Mouse (Mus musculus) layer of hippocampus, postnatal 14 days (tissue): Measurements from ENCODE around the gene Brca2. TPM values are rescaled to one million over a fixed set of nuclear protein-coding genes. Genes with fewer than 3 reads are reported as not detected.
"Not testable (repeated sequence)": the region's sequence is repeated elsewhere in the genome, so short reads cannot be mapped to it uniquely, and the experiment has no call there.

Experiments used
- DNase-seq, 2 experiments: peaks; one replicate each; pipeline ENCODE4 v3.0.0; 2021 to 2022; ENCODE audit warnings: low spot score in 2 of 2, mixed read lengths in 1 of 2
- long read RNA-seq, 2 experiments: library from polyadenylated mRNA; stranded (forward); transcript quantifications; one replicate each; pipeline ENCODE4 v2.0.0; 2021
- total RNA-seq, 2 experiments: library from RNA; stranded (reverse); gene quantifications; 2 replicates each; pipeline ENCODE4 v1.2.3; 2021

Brca2 gene
- total RNA-seq, result 1 to 10 TPM; 6.1 to 7.2 TPM
- long read RNA-seq, experiment 1, partial matches to known transcripts, result 1 of 1 reads
- long read RNA-seq, experiment 1, other reads (novel, unspliced or antisense), result 0 of 1 reads
- long read RNA-seq, experiment 2, partial matches to known transcripts, result 1 of 2 reads
- long read RNA-seq, experiment 2, other reads (novel, unspliced or antisense), result 1 of 2 reads

DNA sequence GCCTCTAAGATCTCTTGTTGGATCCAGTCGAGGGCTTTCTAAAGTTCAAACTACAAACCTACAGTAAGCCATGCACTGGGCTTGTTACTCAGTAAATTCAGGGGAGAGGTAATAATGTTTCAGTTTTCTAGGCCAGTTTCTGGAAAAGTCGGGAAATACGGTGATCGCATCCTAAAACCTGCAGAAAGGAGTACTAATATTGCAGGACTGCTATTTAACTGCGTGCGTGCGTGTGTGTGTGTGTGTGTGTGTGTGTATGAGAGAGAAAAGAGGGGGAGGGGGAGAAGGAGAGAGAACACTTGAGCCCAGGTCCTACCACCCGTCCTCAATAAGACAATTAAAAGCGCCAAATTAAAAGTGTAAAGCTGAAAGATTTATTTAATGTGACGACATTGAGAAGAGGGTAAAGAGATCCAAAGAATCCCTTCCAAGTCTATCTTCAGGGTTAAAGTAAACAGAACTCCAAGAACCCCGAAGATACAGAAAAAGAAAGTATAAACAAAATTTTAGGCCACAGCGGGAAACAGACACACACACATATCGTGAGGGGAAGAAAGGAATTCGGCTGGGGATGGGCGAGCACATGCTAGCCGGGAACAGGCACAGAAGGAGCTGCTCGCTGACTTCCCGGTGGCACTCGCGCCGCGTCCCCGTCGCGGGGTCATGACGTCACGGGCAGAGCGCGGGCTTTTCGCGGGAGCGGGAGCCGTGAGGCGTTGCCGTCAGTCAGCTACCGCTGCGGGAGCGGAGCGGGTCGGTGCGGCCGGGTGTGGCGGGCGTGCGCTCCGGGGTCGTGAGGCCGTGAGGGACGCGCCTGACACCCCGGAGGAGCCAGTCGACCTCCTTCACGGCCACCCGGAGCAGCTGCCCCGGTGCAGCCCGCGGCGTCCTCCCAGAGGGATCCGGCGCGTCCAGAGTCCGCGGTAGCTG lies at the start of gene Brca2:
TSS of gene Brca2 (plus strand) at position 694 of the 930 bp plus-strand sequence.
- DNase-seq, result peak; percentile 89 to 91

DNA sequence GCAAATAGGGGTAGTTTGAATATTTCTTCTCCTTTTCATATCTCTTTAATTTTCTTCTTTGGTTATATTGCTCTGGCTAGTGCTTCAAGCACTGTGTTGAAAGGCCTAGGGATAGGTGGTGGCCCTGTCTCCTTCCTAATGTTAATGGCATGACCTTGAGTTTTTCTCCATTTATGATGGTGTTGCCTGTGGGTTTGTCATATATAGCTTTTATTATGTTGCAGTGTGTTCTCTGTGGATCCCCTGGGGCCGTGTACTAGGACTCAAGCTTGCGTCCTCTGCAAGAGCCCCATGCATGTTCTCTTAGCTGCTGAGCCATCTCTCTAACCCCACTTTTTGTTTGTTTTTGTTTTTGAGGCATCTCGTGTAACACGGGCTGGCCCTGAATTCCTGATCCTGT lies 45.1 kb upstream of the Brca2 start:
- DNase-seq, result no peak

DNA sequence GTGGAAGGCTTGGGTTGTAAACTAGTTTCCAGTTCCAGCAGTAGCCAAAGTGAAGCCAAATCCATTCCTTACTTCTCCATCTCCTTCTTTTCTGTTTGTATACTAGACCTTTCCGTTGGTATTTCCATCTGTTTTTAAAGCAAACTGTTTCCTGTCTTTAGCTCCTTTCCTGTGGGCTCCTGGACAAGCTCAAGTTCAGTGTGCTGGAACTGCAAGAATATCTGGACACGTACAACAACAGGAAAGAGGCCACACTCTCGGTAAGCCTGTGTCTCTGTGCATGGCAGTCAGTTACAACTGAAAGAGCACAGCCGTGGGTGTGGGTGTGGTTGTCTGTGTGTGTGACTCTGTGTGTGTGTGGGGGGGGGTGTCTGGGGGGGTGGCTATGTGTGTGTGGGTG lies 43.8 kb upstream of the Brca2 start:
- no peak for DNase-seq

DNA sequence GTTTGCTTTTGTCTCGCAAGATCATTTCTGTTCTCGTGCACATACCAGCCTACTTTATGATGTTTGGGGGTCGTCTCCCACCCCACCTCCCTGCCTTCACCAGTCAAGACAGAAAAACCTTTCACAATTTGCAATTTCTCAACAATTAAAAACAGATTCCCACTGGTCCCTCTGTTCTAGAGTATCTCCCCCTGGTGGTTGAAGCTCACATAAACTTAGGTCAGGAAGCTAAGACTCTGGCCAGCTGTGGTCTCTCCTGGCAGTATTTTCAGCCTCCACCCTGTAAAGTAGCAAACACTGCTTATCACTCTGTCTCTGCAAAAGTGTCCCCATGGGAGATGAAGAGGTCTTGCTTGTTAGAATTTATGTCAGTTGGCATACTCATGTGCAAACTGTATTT lies 37.2 kb upstream of the Brca2 start:
- no peak for DNase-seq

DNA sequence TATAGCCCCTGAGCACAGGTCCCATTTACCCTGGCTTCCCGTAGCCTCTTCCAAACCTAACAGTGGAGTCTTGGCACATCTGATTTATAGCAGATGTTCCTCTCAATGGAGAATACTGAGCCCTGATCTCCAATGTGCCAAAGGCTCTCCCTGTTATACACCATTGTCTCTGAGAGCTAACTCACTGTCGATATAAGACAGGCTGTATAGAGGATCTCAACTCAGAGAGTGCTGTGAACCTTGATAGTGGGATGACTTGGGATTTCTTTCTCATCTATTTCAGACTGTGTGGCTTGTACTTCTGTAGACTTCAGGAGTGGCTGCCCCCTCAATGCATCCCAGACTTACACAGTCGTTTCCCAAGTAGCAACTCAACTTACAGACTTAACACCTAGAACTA lies 32.1 kb upstream of the Brca2 start:
- DNase-seq, result no peak

DNA sequence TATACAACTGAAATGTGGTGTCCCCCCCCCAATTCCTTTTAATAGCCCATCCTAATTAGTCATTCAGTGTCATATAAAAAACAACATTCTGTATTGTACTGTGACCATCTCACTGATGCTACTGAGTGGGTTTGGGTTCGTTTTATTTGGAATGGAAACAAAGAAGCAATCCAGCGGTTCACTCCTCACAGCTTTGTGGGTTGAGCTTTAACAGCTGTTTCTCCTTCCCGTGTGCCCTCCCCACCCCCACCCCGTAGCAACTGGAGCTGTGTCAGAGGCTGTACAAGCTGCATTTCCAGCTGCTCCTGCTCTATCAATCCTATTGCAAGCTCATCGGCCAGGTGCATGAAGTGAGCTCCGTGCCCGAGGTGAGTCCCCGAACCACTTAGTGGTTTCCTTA lies 31.6 kb upstream of the Brca2 start:
- DNase-seq, result no peak

DNA sequence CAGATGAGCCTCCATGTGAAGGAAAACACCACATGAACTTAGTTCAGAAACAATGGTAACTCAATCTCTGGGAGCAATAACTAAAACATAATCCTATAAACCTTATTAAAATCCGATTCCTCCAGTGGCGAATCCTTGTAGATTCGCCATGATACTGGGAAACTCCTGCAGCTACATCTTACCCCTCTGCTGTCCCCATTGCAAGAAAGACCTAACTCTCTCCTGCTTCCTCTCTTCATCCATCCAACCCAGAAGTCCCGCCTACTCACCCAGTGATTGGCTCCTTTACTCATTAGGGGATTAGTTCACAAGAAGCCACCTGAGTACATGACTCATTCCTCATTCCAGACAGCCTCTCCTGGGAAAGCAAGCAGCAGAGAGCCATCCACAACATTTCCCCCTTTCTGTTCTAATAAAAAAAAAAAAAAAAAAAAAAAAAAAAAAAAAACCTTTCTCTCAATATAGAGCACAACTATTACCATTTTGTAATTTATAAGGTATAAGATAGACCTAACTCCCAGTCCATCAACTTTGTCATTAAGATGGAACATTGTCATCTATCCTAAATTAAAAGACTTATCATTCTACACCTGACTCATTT lies 30.8 kb upstream of the Brca2 start:
- not testable (repeated sequence) for DNase-seq

DNA sequence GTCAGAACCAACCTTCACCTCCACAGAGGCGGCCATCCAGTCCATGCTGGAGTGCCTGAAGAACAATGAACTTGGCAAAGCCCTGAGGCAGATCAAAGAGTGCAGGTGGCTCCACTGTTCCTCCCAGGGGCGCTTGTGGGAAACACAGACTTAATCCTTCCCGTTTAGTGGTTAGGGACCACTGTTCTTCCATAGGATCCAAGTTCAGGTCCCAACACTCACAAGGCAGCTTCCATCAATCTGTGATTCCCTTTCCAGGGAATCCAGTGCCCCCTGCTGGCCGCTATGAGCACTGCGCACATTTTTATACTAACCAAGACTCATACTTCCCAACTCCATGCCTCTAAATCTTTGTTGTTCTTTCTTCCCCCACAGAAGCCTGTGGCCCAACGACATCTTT lies 26.6 kb upstream of the Brca2 start:
- DNase-seq, result no peak

DNA sequence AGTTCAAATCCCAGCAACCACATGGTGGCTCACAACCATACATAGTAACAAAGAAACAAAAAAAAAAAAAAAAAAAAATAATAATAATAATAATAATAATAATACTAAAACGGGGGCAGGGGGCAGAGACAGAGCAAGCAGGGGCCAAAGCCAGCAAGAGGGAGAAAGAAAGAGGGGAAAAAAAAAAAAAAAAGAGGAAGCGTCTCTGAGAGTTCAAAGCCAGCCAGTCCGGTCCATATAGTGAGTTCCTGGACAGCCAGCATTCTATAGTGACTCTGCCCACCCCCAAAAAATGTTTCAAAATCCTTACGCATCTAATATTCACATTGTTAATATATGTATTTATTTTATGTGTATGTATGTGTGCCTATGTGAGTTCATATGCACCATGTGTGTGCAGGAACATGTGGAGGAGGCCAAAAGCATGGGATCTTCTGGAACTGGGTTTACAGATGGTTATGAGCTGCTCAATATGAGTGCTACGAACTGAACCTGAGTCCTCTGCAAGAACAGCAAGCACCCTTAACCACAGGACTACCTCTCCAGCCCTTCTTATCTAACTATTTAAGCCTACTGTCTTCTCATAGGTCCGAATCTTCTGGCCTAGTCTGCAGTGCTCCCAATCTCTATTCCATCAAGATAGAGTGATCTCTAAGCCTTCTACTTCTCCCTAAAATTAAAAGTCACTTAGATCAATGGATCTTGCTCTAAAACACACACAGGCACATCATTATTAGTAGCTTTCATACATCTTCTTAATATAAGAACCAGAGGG lies 11.8 kb upstream of the Brca2 start:
- DNase-seq, result no peak

DNA sequence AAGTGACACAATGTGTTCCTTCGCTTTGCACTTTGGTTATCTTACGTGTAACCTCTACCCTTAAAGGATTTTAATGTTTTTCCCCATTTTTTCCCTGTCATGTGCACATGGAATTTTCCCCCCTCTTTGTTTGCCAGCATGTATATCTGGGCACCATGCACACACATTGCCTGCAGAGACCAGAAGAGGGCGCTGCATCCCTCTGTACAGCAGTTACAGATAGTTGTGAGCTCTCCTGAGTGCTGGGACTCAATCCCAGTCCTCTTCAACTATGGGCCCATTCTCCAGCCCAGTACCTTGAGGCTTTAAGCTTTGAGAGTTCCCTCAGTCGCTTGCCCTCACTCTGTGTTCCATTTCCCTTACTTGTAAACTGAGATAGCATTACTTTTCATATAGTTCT lies 9.2 kb upstream of the Brca2 start:
- DNase-seq, result no peak

DNA sequence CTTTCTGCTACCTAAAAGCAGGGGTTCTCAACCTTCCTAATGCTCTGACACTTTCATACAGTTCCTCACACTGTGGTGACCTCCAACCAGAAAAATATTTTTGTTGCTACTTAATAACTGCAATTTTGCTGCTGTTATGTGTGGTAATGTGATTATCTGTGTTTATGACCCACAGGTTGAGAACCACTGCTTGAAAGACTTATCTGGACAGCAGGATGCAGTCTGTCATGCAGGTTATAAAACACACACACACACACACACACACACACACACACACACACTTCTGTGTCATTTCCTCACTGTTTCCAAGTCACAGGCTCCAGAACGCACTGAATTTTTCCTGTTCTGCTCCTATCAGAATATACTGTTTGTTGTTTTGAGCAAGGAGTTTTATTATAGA lies 8.4 kb upstream of the Brca2 start:
- no peak for DNase-seq

DNA sequence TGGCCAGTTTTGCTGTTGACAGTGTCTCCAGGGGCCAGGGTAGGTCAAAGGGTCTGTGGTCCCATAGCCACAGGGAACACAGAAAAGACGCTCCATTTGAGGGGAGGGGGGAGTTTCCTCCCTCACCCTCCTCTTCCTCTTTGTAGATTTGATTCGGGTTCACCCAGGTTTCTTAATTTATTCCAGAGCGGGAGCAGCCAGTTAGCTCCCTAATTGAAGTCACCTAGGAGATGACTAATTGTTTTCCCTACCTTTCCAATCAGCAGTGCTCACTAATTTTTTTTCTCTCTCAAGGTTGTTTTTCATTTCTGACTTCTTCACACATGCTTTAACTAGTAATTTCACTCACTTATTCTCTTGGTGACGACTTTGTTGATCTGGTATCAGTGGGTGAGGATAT lies 4.4 kb upstream of the Brca2 start, which contains the start of gene Zar1l:
TSS of gene Zar1l (minus strand) at position 101 of the 400 bp plus-strand sequence.
- DNase-seq, result no peak

DNA sequence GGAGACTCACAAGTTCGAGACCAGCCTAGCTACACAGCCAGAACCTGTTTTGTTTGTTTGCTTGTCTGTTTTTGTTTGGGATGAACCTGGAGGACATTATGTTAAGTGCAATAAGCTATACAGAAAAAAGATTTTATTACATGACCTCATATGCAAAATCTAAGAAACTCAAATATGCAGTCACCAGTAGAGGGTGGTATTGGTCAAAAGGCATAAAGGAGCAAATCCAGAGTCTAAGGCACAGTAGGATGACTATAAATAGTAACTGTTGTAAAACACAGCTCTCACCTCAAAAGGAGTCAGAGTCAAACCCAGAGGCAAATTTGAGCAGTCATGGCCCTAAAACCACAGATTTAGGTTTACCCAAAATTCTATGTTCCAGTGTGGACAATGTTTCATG lies 2.9 kb upstream of the Brca2 start:
- DNase-seq, result no peak

DNA sequence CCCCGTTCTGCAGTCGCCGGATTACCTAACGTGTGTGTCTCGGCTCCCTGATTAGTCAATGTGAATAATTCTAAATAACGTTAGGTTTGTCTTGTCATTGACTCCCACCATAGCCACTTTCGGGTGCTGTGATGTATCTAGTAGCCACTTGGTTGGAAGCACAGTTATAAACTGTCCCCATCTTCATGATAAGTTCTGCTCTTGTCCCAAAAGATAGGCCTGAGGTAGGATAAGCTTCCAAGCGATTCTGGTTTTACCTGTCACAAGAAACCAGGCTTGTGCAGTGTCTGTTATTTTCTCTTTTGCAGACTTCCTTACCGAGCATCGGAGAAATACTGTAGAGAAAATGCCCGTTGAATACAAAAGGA lies 421 bp downstream of the Brca2 start:
- no peak for DNase-seq

DNA sequence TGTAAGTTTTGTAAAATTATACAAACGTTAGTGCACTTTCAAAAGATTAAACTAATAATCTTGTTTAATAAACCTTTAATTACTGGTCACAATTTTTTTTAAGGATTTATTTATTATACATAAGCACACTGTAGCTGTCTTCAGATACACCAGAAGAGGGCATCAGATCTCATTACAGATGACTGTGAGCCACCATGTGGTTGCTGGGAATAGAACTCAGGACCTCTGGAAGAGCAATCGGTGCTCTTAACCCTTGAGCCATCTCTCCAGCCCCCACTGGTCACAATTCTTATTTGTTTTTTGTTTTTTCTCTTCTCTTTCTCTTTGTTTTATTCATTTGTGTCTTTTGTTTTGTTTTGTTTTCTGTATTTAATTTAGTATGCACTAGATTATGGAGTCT lies 2.8 kb downstream of the Brca2 start:
- no peak for DNase-seq

DNA sequence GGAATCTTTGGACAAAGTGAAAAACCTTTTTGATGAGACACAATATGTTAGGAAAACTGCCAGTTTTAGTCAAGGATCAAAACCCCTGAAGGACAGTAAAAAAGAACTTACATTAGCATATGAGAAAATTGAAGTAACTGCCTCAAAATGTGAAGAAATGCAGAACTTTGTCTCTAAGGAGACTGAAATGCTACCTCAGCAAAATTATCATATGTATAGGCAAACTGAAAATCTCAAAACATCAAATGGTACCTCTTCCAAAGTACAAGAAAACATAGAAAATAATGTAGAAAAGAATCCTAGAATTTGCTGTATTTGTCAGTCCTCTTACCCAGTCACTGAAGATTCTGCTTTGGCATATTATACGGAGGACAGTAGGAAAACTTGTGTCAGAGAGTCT lies 18.9 kb downstream of the Brca2 start:
- no peak for DNase-seq

DNA sequence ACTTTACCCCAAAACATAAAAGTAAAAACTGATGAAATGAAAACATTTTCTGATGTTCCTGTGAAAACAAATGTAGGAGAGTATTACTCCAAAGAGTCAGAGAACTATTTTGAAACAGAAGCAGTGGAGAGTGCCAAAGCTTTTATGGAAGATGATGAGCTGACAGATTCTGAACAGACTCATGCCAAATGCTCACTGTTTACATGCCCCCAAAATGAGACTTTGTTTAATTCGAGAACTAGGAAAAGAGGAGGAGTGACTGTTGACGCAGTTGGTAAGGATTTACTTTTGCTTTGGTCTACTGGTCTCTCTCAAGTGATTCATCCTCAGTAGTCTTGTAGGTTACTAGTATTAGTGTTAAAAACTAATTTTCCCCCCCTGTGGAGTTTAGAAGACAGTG lies 20.8 kb downstream of the Brca2 start:
- no peak for DNase-seq

DNA sequence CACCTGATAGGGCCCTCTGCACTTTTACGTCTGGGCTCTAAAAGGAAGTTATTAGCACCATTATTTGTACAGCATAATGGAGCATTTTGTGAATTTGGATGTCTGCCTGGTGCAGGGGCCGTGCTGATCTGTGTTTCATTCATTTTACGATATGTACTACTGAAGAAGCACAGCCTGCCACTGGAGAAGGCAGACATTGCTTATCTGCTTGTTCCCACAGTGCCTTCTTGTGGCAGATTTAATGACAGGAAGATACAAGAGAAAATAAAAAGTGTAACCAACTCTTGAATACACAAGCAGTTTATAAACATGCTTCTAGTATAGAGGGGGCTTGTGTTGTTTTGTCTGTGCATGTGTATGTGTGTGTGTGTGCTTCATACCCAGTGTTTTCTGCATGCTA lies 29.2 kb downstream of the Brca2 start:
- DNase-seq, result peak in 1 of 2 experiments; percentile 37

DNA sequence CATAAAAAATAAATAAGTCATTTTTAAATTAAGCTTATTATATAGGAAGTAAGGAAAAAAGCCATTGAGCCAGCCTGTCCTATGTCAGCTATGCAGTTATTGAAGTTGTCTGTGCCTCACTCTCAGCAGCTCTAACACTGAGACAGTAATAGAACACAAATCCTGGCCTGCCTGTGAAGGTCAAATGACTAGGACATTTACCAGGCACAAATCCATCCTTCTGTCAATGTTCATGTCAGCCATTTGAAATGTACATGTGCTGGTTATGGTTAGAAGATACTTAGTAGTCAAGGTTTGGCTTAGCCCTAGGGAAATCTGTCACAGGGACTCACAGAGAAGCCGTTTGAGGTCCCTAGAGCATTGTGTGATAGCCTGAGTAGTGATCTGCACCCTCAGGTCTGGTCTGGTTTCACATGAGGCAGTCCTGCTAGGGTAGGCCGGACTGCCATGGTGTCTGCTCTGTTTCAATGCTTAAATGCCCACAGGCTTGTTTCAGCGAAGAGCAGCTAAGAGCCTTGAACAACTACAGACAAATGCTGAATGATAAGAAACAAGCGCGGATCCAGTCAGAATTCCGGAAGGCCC lies 37.2 kb downstream of the Brca2 start:
- DNase-seq, result no peak

DNA sequence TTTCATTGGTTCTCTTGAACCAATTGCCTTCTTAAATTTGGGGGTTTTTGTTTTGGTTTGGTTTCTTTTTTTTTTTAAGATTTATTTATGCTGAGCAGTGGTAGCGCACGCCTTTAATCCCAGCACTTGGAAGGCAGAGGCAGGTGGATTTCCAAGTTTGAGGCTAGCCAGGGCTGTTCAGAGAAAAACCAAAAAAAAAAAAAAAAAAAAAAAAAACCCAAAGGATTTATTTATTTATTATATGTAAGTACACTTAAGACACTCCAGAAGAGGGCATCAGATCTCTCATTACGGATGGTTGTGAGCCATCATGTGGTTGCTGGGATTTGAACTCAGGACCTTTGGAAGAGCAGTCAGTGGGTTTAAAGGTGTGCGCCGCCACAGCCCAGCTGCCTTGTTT lies 38.4 kb downstream of the Brca2 start:
- DNase-seq, result no peak

DNA sequence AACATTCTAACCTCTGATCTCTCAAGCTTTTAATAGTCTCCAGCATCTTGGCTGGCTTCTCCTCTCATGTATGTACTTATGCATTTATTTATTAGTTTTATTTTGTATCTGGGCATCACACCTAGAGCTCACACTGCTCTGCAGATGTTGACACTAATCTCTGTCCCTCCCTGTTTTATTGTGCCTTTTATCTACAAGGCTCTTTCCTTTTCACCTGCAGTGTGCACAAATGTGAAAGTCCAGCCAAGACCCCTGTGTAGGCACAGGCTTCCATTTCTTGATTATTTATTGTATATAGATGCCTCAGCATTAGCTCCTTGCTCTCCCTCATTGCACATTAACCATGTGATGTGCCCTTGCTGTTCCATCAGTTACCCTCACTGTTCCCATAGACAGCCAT lies 38.9 kb downstream of the Brca2 start:
- DNase-seq, result no peak
